Mouse (Mus musculus) intestine, embryonic 16.5 days (tissue): Measurements from ENCODE around the gene Fgf4. TPM values are rescaled to one million over a fixed set of nuclear protein-coding genes. Genes with fewer than 3 reads are reported as not detected.
"Not testable (repeated sequence)": the region's sequence is repeated elsewhere in the genome, so short reads cannot be mapped to it uniquely, and the experiment has no call there.

Experiments used
- ATAC-seq: fragments of 200-750 bp; cut with Nextera tagmentation; 2 replicates; pipeline ENCODE4 v1.8.0; 2017; ENCODE audit warnings: moderate TSS enrichment, moderate library complexity
- H3K27ac ChIP-seq: fragments of 300-500 bp; sonication (generic); 2 replicates; pipeline ENCODE4 v1.5.1; 2014; ENCODE audit warnings: mild to moderate bottlenecking, low read length
- H3K27me3 ChIP-seq: fragments of 300-500 bp; sonication (generic); replicated peaks from 2 replicates; pipeline ENCODE4 v1.6.1; 2014; ENCODE audit warnings: low read length, control low read depth, mixed read lengths; ENCODE audit not compliant: control insufficient read depth, insufficient read depth
- H3K36me3 ChIP-seq: fragments of 300-500 bp; sonication (generic); 2 replicates; pipeline ENCODE4 v1.6.1; 2014; ENCODE audit warnings: low read length, control low read depth; ENCODE audit not compliant: control insufficient read depth, insufficient read depth
- H3K4me1 ChIP-seq: fragments of 300-500 bp; sonication (generic); 2 replicates; pipeline ENCODE4 v1.6.1; 2014; ENCODE audit warnings: low read length, control low read depth, mixed read lengths; ENCODE audit not compliant: control insufficient read depth, insufficient read depth
- H3K4me2 ChIP-seq: fragments of 300-500 bp; sonication (generic); 2 replicates; pipeline ENCODE4 v1.6.1; 2014; ENCODE audit warnings: low read depth, low read length, control low read depth
- H3K4me3 ChIP-seq: fragments of 300-500 bp; sonication (generic); 2 replicates; pipeline ENCODE4 v1.5.1; 2014; ENCODE audit warnings: mild to moderate bottlenecking, low read length
- H3K9ac ChIP-seq: fragments of 300-500 bp; sonication (generic); 2 replicates; pipeline ENCODE4 v1.6.1; 2014; ENCODE audit warnings: low read depth, low read length
- H3K9me3 ChIP-seq: fragments of 300-500 bp; sonication (generic); 2 replicates; pipeline ENCODE4 v1.6.1; 2016; ENCODE audit warnings: low read length, control low read depth; ENCODE audit not compliant: control insufficient read depth
- WGBS: fragments of 180-500 bp; shearing (Covaris S2); extraction: QIAGEN DNeasy Blood & Tissue Kit; methylation state at CpG from one replicate; pipeline ENCODE4 v1.1.7; 2014; 5-methylcytosine and 5-hydroxymethylcytosine counted together
- polyA plus RNA-seq: library from polyadenylated mRNA; unstranded; fragments of >200 nt; fragmentation: Nextera tagmentation; extraction: Ambion mirVana; gene quantifications from 2 replicates; pipeline ENCODE4 v1.2.1, GENCODE M21; 2015

The Fgf4 gene
- polyA plus RNA-seq, 1 experiment from 2014 or later: not detected

DNA sequence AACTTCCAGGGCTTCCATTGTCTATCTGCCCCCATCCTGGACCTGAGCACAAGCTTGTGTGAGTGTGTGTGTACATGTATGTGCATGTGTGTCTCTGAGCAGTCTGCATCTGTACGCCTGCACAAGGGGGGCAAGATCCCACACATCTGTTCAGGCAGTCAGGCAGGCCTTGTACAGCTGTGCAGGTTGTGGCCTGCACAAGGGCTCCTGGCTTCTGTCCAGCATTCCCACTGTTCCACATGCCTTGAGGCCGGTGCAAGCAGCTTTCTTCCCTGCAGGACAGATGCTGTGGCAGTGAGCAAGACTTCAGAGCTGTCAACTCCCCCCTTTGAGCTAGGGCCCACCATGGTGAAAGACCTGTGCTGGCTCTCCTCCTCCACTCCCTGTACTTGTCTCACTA is 35.9 kb downstream of the Fgf4 start:
- 29% methylated on average over 2 of the region's 2 CpGs for WGBS
- Histone ChIP-seq H3K4me2 (no peak overlapping the region), H3K36me3 (no peaks in the 10 kb centered on the region), H3K9ac (no peak overlapping the region), H3K9me3 (no peaks in the 10 kb centered on the region), H3K27ac (no peak overlapping the region), H3K4me1 (no peaks in the 10 kb centered on the region), H3K4me3 (no peak overlapping the region), H3K27me3 (no peaks in the 10 kb centered on the region)
- no peak for ATAC-seq

DNA sequence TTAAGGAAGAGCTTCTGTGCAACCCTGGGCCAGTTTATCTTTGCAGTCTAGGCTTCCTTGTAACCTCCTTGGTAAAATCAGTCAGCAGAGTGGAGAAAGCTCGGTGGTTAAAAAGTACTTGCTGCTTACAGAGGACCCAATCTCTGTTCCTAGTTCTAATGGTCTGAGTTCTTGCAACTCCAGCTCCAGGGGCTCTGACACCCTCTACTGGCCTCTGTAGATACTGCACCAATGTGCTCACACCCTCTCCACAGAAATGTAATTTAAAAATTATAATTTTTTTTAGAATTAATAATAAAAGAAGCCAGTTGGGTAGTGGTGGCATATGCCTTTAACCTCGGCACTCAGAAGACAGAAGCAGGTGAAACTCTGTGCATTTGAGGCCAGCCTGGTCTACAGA is 40.5 kb downstream of the Fgf4 start:
- Histone ChIP-seq H3K4me3 (no peak overlapping the region), H3K36me3 (no peaks in the 10 kb centered on the region), H3K27me3 (peaks cover 6% of the 10 kb centered on the region; the same call in 1 of the 2 replicates), H3K9me3 (no peaks in the 10 kb centered on the region), H3K4me2 (no peak overlapping the region), H3K9ac (no peak overlapping the region), H3K27ac (no peak overlapping the region), H3K4me1 (no peaks in the 10 kb centered on the region)
- 81% methylated on average over 2 of the region's 2 CpGs for WGBS
- no peak for ATAC-seq

DNA sequence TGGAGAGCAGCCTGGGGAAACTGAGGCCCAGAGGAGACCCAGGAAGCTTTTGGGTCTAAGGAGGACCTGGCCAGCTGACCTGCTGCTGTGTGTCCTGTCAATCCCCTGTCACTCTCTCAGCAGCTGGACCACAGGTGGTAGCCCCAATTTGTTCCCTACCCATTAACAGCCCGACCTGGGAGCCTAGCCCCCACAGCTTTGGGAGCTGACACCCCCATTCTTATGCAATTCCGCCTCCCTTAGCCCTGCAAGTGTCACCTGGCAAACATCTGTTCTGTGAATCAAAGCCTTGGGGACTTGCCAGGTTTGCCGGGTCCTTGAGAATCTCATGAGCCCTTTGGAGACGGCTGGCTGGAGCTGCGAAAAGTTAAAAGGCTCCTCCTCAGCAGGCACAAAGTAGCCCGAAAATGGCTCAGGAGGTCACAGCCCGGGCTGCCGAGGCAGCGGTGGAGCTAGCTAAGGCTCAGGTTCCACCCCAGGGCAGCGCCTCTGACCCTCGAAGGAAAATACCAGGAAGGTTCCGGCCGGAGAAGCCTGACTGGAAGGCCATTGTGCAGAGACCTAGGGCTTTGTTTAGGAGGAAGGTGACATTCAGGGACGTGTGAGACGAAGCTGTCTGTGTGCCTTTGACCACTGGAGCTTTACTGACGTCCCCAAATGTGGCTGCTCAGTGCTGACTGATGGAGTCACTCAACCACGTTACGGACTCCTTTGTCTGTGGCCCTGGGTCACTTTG is 41.6 kb downstream of the Fgf4 start:
- H3K9ac ChIP-seq: no peak overlapping the region
- H3K4me2 ChIP-seq: no peak overlapping the region
- no peak overlapping the region for H3K4me3 ChIP-seq
- H3K36me3 ChIP-seq: no peaks in the 10 kb centered on the region
- peaks cover 6% of the 10 kb centered on the region; the same call in 1 of the 2 replicates for H3K27me3 ChIP-seq
- H3K4me1 ChIP-seq: no peaks in the 10 kb centered on the region
- H3K9me3 ChIP-seq: no peaks in the 10 kb centered on the region
- no peak overlapping the region for H3K27ac ChIP-seq
- no peak for ATAC-seq
- WGBS: 11% methylated on average over 18 of the region's 18 CpGs

DNA sequence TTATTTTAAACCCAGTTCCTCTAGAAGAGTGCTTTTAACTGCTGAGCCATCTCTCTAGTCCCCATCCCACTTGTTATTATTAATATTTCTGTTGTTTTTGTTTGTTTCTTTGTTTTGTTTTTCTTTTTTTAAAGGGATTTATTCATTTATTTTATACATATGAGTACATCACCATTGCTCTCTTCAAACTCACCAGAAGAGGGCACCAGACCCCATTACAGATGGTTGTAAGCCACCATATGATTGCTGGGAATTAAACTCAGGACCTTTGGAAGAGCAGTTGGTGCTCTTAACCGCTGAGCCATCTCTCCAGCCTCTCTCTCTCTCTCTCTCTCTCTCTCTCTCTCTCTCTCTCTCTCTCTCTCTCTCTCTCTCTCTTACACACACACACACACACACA is 43.5 kb downstream of the Fgf4 start:
- not testable (repeated sequence) for H3K27ac ChIP-seq, H3K9me3 ChIP-seq, H3K4me2 ChIP-seq, ATAC-seq, H3K9ac ChIP-seq, H3K4me1 ChIP-seq, H3K4me3 ChIP-seq, H3K36me3 ChIP-seq
- H3K27me3 ChIP-seq: peaks cover 20% of the 10 kb centered on the region
- 88% methylated on average over 1 of the region's 1 CpGs for WGBS

DNA sequence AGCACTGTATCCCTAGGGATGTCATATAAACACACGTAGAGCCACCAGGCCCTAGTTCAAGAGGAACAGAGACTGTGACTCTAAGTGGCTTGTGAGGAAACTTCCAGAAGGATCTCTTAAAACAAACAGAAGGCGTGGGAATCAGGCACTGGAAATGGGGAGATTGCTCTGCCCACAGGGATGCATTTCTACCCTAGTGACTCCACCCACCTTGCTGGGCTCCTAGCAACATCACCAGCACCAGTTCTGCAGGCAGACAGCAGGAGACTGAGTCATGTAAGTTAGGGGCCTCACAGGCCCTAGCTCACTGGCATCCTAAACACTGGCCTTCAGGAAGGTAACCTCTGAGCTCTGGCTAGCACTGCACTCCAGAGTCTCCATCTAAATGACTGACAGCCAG is 44.7 kb downstream of the Fgf4 start:
- Histone ChIP-seq H3K9ac (no peak overlapping the region), H3K4me3 (no peak overlapping the region), H3K4me1 (peaks cover 12% of the 10 kb centered on the region), H3K27me3 (peaks cover 31% of the 10 kb centered on the region), H3K4me2 (no peak overlapping the region), H3K9me3 (no peaks in the 10 kb centered on the region), H3K27ac (no peak overlapping the region), H3K36me3 (no peaks in the 10 kb centered on the region)
- no peak for ATAC-seq
- WGBS: 59% methylated on average over 2 of the region's 2 CpGs

DNA sequence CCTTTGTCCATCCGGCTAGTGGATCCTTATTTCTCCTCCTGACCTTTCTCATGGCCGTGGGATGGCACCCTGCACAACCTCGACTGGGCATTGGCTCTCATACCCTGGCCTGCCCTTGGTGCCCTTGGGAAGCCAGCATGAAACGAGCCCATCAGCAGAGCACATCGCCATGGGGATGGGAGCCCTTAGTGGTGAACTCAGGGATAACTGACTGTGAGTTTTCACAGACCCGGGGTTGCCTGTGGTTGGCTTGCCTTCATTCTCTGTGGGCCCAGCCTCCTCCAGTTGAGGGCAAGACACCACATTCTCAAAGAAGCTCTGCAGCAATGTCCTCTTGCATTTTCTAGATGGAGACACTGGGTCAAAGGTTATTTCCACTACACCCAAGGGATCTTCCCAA is 45.2 kb downstream of the Fgf4 start:
- WGBS: 41% methylated on average over 6 of the region's 6 CpGs
- Histone ChIP-seq H3K4me2 (no peak overlapping the region), H3K9me3 (no peaks in the 10 kb centered on the region), H3K27ac (no peak overlapping the region), H3K36me3 (no peaks in the 10 kb centered on the region), H3K4me3 (no peak overlapping the region), H3K27me3 (peaks cover 36% of the 10 kb centered on the region), H3K9ac (no peak overlapping the region), H3K4me1 (peaks cover 16% of the 10 kb centered on the region)
- ATAC-seq: no peak

DNA sequence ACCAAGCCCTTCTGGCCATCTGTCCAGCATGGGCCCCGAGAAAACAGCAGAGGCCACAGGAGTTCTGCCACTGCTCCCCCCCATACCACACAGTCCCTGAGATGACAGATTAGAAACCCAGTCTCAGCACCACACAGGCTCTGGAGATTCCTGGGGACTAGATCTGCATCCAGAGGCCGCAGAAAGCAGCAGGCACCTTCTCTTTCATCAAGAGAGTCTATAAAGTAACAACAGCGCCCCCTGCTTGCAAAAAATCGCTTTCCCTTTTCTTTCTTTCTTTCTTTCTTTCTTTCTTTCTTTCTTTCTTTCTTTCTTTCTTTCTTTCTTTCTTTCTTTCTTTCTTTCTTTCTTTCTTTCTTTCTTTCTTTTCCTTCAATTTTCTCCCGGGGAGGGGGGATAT is 47.0 kb downstream of the Fgf4 start:
- no peak overlapping the region for H3K4me3 ChIP-seq
- no peak overlapping the region for H3K9ac ChIP-seq
- no peak overlapping the region for H3K4me2 ChIP-seq
- 5% methylated on average over 5 of the region's 5 CpGs for WGBS
- H3K36me3 ChIP-seq: no peaks in the 10 kb centered on the region
- peaks cover 16% of the 10 kb centered on the region for H3K4me1 ChIP-seq
- H3K9me3 ChIP-seq: no peaks in the 10 kb centered on the region
- no peak for ATAC-seq
- peaks cover 47% of the 10 kb centered on the region for H3K27me3 ChIP-seq
- H3K27ac ChIP-seq: no peak overlapping the region

DNA sequence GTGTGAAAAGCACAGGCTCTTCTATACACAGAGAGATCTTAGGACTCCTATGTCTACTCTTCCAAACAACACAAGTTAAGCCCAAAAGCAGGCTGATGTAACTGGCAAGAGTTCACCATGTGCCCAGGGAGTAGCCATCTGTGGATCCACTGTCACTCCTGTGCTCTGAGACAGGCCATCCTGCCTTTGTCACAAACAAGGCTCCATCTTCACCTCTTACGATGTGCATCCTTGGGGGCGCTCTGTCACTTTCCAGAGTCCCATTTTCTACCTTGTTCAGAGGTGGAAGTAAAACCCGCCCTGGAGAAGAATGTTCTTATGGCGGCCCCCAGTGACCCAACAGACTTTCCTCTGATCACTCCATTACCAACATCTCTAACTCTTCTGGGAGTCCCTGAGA is 47.5 kb downstream of the Fgf4 start:
- Histone ChIP-seq H3K4me2 (peak overlapping the region; percentile 70; the same call in 1 of the 2 replicates), H3K27me3 (peaks cover 48% of the 10 kb centered on the region), H3K4me3 (no peak overlapping the region), H3K36me3 (no peaks in the 10 kb centered on the region), H3K9ac (no peak overlapping the region), H3K4me1 (peaks cover 16% of the 10 kb centered on the region), H3K27ac (no peak overlapping the region), H3K9me3 (no peaks in the 10 kb centered on the region)
- no peak for ATAC-seq
- 9% methylated on average over 4 of the region's 4 CpGs for WGBS

DNA sequence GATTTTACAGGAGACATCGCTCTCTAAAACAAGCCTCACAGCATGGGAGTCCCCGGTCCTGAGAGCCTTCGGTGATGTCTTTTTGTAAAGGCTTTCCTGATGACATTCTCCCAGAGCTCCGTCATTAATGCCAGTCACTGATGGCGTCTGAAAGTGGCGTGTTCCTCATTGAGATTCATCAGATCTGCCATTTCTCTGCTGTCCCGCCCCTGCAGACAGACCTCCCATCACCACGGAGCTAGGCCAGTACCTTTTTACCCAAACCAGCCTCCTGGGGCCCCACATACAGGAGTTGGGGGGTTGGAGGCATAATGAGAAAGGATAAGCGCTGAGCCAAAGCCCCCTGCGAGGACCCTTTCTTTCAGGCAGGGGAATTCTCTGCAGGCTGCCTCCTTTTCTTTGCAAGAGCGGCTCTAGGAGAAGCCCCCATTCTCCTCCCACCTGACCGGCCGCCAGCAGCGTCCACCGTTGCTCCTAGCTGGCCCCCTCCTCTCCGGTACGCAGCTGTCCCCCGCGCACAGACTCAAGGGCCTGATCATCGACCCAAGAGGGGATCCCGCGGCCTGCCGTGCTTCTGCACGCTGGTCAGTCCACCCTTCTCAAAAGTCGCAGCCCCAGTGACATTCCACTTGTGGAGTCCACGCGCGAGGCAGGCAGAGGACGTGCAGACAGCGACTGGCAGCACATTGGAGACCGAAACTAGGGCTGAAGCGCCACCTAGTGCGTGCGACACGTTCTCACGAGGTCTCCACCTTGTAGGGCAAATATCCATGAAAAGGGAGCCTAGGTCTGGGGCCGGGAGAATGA is 48.3 kb downstream of the Fgf4 start:
- peak; percentile 82 for ATAC-seq
- Histone ChIP-seq H3K4me3 (peak overlapping the region; percentile 43), H3K9ac (peak overlapping the region; percentile 53; the same call in 1 of the 2 replicates), H3K4me1 (peaks cover 16% of the 10 kb centered on the region), H3K36me3 (no peaks in the 10 kb centered on the region), H3K27me3 (peaks cover 48% of the 10 kb centered on the region), H3K27ac (no peak overlapping the region), H3K9me3 (no peaks in the 10 kb centered on the region), H3K4me2 (peak overlapping the region; percentile 70)
- 1% methylated on average over 37 of the region's 37 CpGs for WGBS
